Mouse (Mus musculus) intestine, postnatal 0 days (tissue): ENCODE measurements around the gene Phactr4. TPM values are rescaled to one million over a fixed set of nuclear protein-coding genes. Genes with fewer than 3 reads are reported as not detected.

Experiments
- ATAC-seq: fragments of 200-750 bp; cut with Nextera tagmentation; 2 replicates; pipeline ENCODE4 v1.8.0; 2017; ENCODE audit warnings: mild to moderate bottlenecking, moderate TSS enrichment, moderate library complexity
- H3K27ac ChIP-seq: fragments of 300-500 bp; sonication (generic); 2 replicates; pipeline ENCODE4 v1.5.1; 2014; ENCODE audit warnings: mild to moderate bottlenecking, low read depth, low read length, moderate library complexity
- H3K27me3 ChIP-seq: fragments of 300-500 bp; sonication (generic); replicated peaks from 2 replicates; pipeline ENCODE4 v1.6.1; 2014; ENCODE audit warnings: low read length, mixed read lengths; ENCODE audit not compliant: control insufficient read depth, insufficient read depth
- H3K36me3 ChIP-seq: fragments of 300-500 bp; sonication (generic); 2 replicates; pipeline ENCODE4 v1.6.1; 2014; ENCODE audit warnings: mild to moderate bottlenecking, moderate library complexity; ENCODE audit not compliant: control insufficient read depth, insufficient read depth
- H3K4me1 ChIP-seq: fragments of 300-500 bp; sonication (generic); replicated peaks from 2 replicates; pipeline ENCODE4 v1.6.1; 2014; ENCODE audit warnings: antibody characterized with exemption, low read length, mixed read lengths; ENCODE audit not compliant: control insufficient read depth, insufficient read depth
- H3K4me2 ChIP-seq: fragments of 300-500 bp; sonication (generic); replicated peaks from 2 replicates; pipeline ENCODE4 v1.6.1; 2014; ENCODE audit warnings: low read depth, mild to moderate bottlenecking, moderate library complexity
- H3K4me3 ChIP-seq: fragments of 300-500 bp; sonication (generic); 2 replicates; pipeline ENCODE4 v1.5.1; 2014; ENCODE audit warnings: low read depth, low read length
- H3K9ac ChIP-seq: fragments of 300-500 bp; sonication (generic); 2 replicates; pipeline ENCODE4 v1.6.1; 2014; ENCODE audit warnings: mild to moderate bottlenecking, low read depth, low read length
- H3K9me3 ChIP-seq: fragments of 300-500 bp; sonication (generic); 2 replicates; pipeline ENCODE4 v1.6.1; 2016; ENCODE audit warnings: mixed run types; ENCODE audit not compliant: control insufficient read depth
- CTCF ChIP-seq: sonication (generic); IDR thresholded peaks from 2 replicates; pipeline ENCODE4 v1.5.1; 2016; ENCODE audit warnings: low read depth, mild to moderate bottlenecking, control low read depth, antibody characterized with exemption, moderate library complexity
- WGBS: fragments of 180-500 bp; shearing (Covaris S2); extraction: QIAGEN DNeasy Blood & Tissue Kit; methylation state at CpG from one replicate; pipeline ENCODE4 v1.1.7; 2014; 5-methylcytosine and 5-hydroxymethylcytosine counted together
- polyA plus RNA-seq: library from polyadenylated mRNA; unstranded; fragments of >200 nt; fragmentation: Nextera tagmentation; extraction: Ambion mirVana; gene quantifications from 2 replicates; pipeline ENCODE4 v1.2.1, GENCODE M21; 2015

The Phactr4 gene
- polyA plus RNA-seq, 1 experiment from 2014 or later: 16.7 TPM

- H3K4me2 ChIP-seq: peak overlapping the region; percentile 46
- ATAC-seq: no peak
- no peaks in the 10 kb centered on the region for H3K4me1 ChIP-seq
- H3K9me3 ChIP-seq: no peaks in the 10 kb centered on the region
- H3K9ac ChIP-seq: no peak overlapping the region
- H3K27ac ChIP-seq: no peak overlapping the region
- H3K27me3 ChIP-seq: no peaks in the 10 kb centered on the region
- H3K4me3 ChIP-seq: no peak overlapping the region
- no peaks in the 10 kb centered on the region for H3K36me3 ChIP-seq
- no peak for TF ChIP-seq CTCF
- 10% methylated on average over 14 of the region's 14 CpGs for WGBS
Measured at GRCm38 (mm10) chr4:132432717-132433372, 10.6 kb upstream of the Phactr4 start.

- peak; percentile 71 for ATAC-seq
- no peak overlapping the region for H3K4me2 ChIP-seq
- WGBS: 26% methylated on average over 9 of the region's 9 CpGs
- TF ChIP-seq CTCF: 0 out of 2 replicates have a peak, but pooled peaks have one; percentile 21
- H3K9me3 ChIP-seq: no peaks in the 10 kb centered on the region
- no peak overlapping the region for H3K9ac ChIP-seq
- H3K4me3 ChIP-seq: no peak overlapping the region
- H3K4me1 ChIP-seq: no peaks in the 10 kb centered on the region
- H3K36me3 ChIP-seq: no peaks in the 10 kb centered on the region
- H3K27ac ChIP-seq: no peak overlapping the region
- no peaks in the 10 kb centered on the region for H3K27me3 ChIP-seq
Measured at GRCm38 (mm10) chr4:132428022-132428542, 5.8 kb upstream of the Phactr4 start.

- no peak overlapping the region for H3K27ac ChIP-seq
- H3K4me2 ChIP-seq: no peak overlapping the region
- no peaks in the 10 kb centered on the region for H3K4me1 ChIP-seq
- H3K27me3 ChIP-seq: no peaks in the 10 kb centered on the region
- no peaks in the 10 kb centered on the region for H3K9me3 ChIP-seq
- no peak overlapping the region for H3K4me3 ChIP-seq
- no peak for TF ChIP-seq CTCF
- WGBS: 76% methylated on average over 4 of the region's 4 CpGs
- H3K36me3 ChIP-seq: no peaks in the 10 kb centered on the region
- ATAC-seq: no peak
- H3K9ac ChIP-seq: no peak overlapping the region
Measured at GRCm38 (mm10) chr4:132427493-132427892, 5.2 kb upstream of the Phactr4 start.

GRCm38 (mm10) chr4:132426021-132426420 is 3.7 kb upstream of the Phactr4 start:
- no peak for TF ChIP-seq CTCF
- no peak for ATAC-seq
- Histone ChIP-seq H3K4me1 (no peaks in the 10 kb centered on the region), H3K9ac (no peak overlapping the region), H3K4me3 (no peak overlapping the region), H3K4me2 (no peak overlapping the region), H3K9me3 (no peaks in the 10 kb centered on the region), H3K27ac (no peak overlapping the region), H3K27me3 (no peaks in the 10 kb centered on the region), H3K36me3 (no peaks in the 10 kb centered on the region)
- WGBS: 22% methylated on average over 2 of the region's 2 CpGs

GRCm38 (mm10) chr4:132424765-132425164 is 2.5 kb upstream of the Phactr4 start:
- no peaks in the 10 kb centered on the region for H3K27me3 ChIP-seq
- peak; percentile 38 for TF ChIP-seq CTCF
- no peak overlapping the region for H3K27ac ChIP-seq
- H3K4me1 ChIP-seq: no peaks in the 10 kb centered on the region
- no peak overlapping the region for H3K9ac ChIP-seq
- H3K4me2 ChIP-seq: no peak overlapping the region
- WGBS: 88% methylated on average over 5 of the region's 5 CpGs
- H3K9me3 ChIP-seq: no peaks in the 10 kb centered on the region
- H3K36me3 ChIP-seq: no peaks in the 10 kb centered on the region
- H3K4me3 ChIP-seq: no peak overlapping the region
- no peak for ATAC-seq

- ATAC-seq: 0 out of 2 replicates have a peak, but pooled peaks have one; percentile 12
- Histone ChIP-seq H3K4me3 (peak overlapping the region; percentile 93), H3K27me3 (no peaks in the 10 kb centered on the region), H3K4me2 (peak overlapping the region; percentile 75), H3K36me3 (no peaks in the 10 kb centered on the region), H3K27ac (peak overlapping the region; percentile 100), H3K9ac (peak overlapping the region; percentile 97), H3K9me3 (no peaks in the 10 kb centered on the region), H3K4me1 (0 out of 2 replicates have a peak, but pooled peaks cover 3% of the 10 kb centered on the region)
- TF ChIP-seq CTCF: no peak
- under 1% methylated on average over 11 of the region's 13 CpGs for whole genome bisulfite sequencing
Measured at GRCm38 (mm10) chr4:132421556-132421922, 750 bp downstream of the Phactr4 start.
